Mouse (Mus musculus): ENCODE results near the gene Gdpgp1. TPM values are rescaled to one million over a fixed set of nuclear protein-coding genes. Genes with fewer than 3 reads are reported as not detected.

Gdpgp1 gene
- 2.3 and 3.4 TPM in 2 replicates for polyA plus RNA-seq (2012; rRNA removed)

DNA sequence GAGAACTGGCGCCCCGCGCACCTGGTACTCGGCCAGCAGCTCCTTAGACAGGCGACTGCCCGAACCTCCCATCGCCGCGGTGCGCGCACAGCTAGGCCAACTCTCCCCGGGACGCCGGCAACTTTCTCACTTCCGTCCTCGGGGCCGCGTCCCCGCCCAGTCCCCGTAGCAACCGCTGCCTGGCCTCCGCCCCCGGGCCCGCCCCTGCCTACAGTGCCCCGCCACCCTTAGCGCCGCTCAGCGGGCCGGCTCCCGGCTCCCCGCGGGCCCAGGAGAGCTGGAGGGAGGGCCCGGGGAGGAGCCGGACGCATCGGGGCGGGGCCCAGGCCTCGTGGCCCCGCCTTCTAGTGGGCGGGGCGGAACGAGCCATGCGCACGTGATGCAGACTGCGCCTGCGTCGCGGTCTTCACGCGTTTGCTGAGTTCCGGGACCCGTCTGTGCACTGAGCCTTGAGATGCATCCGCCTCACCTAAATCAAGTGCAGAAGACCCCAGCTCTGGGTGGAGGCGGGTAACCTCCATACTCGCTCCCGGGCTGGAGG, at the start of gene Gdpgp1, which contains the start of gene Cib1:
Gdpgp1 (plus strand) TSS at position 377 of the 541 bp plus-strand sequence.
Cib1 (minus strand) TSS at position 325 of the 541 bp plus-strand sequence.
- peak; percentile 98 for DNase-seq (ENCODE audit: low read depth)
- TF ChIP-seq POLR2A (IDR thresholded peaks at IDR 0.05; ENCODE audit: borderline replicate concordance, extremely low read depth, insufficient read depth, insufficient read length, poor library complexity, severe bottlenecking), result peak; percentile 46; the same call in 1 of the 2 replicates
- TF ChIP-seq CTCF (IDR thresholded peaks at IDR 0.05; ENCODE audit: borderline replicate concordance, extremely low read depth, insufficient read depth, insufficient read length), result no peak

DNA sequence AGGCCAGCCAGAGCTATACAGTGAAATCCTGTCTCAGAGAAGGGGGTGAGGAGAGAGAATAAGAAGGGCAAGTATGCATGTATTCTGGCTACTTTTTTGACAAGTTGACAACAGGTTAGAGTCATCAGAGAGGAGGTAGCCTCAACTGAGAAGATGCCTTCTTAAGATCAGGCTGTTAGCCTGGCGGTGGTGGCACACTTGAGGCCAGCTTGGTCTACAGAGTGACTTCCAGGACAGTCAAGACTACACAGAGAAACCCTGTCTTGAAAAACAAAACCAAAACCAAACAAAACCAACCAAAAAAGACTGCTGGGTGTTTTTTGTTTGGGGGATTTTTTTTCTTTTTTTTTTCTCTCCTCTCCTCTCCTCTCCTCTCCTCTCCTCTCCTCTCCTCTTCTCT, 49.2 kb upstream of the Gdpgp1 start:
- TF ChIP-seq CTCF (IDR thresholded peaks at IDR 0.05; ENCODE audit: borderline replicate concordance, extremely low read depth, insufficient read depth, insufficient read length) (no peak), POLR2A (IDR thresholded peaks at IDR 0.05; ENCODE audit: borderline replicate concordance, extremely low read depth, insufficient read depth, insufficient read length, poor library complexity, severe bottlenecking) (no peak)
- DNase-seq (ENCODE audit: low read depth), result no peak

DNA sequence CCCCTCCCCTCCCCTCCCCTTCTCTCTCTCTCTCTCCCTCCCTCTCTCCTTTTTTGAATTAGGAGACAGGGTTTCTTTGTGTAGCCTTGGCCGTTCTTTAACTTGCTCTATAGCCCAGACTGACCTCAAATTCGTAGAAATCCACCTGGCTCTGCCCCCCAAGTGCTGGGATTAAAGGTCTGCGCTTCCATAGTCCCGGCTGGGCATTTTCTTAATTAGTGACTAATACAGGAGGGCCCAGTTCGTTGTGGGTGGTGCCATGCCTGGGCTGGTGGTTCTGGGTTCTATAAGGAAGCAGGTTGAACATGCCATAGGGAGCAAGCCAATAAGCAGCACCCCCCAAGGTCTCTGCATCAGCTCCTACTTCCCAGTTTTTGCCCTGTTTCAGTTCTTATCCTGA, 48.7 kb upstream of the Gdpgp1 start:
- TF ChIP-seq POLR2A (IDR thresholded peaks at IDR 0.05; ENCODE audit: borderline replicate concordance, extremely low read depth, insufficient read depth, insufficient read length, poor library complexity, severe bottlenecking), result no peak
- no peak for TF ChIP-seq CTCF (IDR thresholded peaks at IDR 0.05; ENCODE audit: borderline replicate concordance, extremely low read depth, insufficient read depth, insufficient read length)
- DNase-seq (ENCODE audit: low read depth), result no peak

DNA sequence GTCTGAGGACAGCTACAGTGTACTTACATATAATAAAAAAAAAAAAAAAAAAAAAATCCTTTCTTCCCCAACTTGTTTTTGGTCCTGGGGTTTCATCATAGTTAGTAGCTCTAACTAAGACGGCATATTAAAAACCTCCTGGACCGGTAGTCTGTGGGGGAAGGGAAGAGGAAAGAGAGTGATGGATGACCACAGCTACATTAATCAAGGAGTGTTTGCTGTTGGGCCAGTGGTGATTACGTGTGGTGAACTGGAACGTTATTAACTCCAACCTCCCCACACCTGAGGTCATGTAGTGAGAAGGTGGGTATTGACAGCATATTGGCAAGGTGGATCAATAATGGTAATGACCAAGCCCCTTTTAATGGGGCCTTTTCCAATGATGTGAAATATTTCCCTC, 48.1 kb upstream of the Gdpgp1 start:
- TF ChIP-seq POLR2A (IDR thresholded peaks at IDR 0.05; ENCODE audit: borderline replicate concordance, extremely low read depth, insufficient read depth, insufficient read length, poor library complexity, severe bottlenecking), result no peak
- no peak for TF ChIP-seq CTCF (IDR thresholded peaks at IDR 0.05; ENCODE audit: borderline replicate concordance, extremely low read depth, insufficient read depth, insufficient read length)
- DNase-seq (ENCODE audit: low read depth), result no peak

DNA sequence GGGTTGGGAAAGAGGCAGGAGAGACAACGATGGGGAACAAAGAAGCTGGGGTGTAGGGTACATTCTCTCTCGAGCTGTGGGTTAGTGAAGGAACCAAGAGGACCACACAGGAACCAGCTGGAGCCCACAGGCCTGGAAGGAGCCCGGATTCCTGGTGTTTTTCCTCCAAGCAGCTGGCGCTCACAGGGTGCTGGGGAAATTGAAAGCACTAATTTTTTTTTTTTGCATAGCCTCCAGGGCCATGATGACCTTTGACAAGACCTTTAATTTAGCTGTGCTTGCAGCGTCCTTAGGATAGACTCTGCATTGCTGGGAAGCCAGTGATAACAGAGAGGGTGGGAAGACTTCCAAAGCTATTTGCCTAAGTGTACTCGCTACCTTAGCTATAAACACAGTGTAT, 47.7 kb upstream of the Gdpgp1 start:
- no peak for DNase-seq (ENCODE audit: low read depth)
- no peak for TF ChIP-seq CTCF (IDR thresholded peaks at IDR 0.05; ENCODE audit: borderline replicate concordance, extremely low read depth, insufficient read depth, insufficient read length)
- TF ChIP-seq POLR2A (IDR thresholded peaks at IDR 0.05; ENCODE audit: borderline replicate concordance, extremely low read depth, insufficient read depth, insufficient read length, poor library complexity, severe bottlenecking), result no peak

DNA sequence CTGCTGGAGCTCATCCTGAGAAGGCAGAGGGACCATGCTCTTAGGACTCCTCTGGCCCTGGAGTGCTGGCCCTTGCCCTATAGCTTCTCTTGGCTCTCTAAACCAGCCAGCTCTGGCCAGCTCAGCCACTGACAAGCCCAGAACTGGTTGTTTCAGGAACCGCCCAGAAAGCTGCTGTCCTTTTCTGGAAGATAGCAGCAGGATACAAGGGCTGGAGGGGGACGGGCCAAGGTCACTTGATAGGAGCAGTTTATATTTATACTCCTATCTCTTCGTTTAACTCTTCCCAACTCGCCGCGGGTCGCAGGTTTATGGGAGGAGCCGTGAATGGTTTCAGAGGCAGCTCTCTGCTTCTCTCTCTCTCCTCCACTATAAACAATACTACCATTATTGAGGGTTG, 46.6 kb upstream of the Gdpgp1 start:
- no peak for TF ChIP-seq CTCF (IDR thresholded peaks at IDR 0.05; ENCODE audit: borderline replicate concordance, extremely low read depth, insufficient read depth, insufficient read length)
- TF ChIP-seq POLR2A (IDR thresholded peaks at IDR 0.05; ENCODE audit: borderline replicate concordance, extremely low read depth, insufficient read depth, insufficient read length, poor library complexity, severe bottlenecking), result no peak
- DNase-seq (ENCODE audit: low read depth), result peak; percentile 50

DNA sequence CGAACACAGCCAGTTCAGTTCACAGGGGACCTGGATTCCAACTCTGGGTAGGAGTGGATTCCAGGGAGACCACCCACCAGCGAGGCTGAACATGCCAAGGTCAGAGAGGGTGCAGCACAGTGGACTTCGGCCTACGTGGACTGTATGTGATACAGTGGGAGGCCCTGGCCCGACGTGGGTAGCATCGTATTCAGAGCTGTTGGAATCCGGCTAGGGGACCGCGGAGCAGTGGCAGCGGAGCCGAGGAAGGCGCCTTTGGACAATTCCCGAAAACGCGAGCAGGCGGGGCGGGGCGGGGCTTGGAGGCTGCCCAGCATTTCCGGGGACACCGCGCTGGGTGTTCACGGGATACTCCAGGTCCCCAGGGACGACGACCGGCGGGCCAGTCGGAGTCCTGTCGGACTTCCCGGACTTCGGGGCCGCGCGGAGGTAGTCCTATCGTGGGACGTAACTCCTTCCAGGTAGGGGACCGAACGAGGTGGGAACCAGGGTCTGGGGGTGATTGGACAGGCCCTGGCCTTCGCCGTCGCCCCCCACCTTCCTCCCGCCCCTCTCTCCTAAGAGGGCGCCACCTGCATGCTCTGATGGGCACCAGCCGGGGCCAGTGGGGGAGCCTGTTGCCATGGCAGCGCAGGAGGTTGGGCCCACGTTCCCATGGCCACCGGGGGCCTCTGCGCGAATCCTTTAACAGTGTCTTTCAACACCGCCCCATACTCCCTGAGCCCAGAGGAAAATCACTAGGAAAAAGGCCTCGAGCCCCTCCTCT, 46.0 kb upstream of the Gdpgp1 start, which contains the start of gene Sema4b:
Sema4b (plus strand) TSS at position 311 of the 766 bp plus-strand sequence.
- TF ChIP-seq POLR2A (IDR thresholded peaks at IDR 0.05; ENCODE audit: borderline replicate concordance, extremely low read depth, insufficient read depth, insufficient read length, poor library complexity, severe bottlenecking), result no peak
- TF ChIP-seq CTCF (IDR thresholded peaks at IDR 0.05; ENCODE audit: borderline replicate concordance, extremely low read depth, insufficient read depth, insufficient read length), result no peak
- peak; percentile 98 for DNase-seq (ENCODE audit: low read depth)

DNA sequence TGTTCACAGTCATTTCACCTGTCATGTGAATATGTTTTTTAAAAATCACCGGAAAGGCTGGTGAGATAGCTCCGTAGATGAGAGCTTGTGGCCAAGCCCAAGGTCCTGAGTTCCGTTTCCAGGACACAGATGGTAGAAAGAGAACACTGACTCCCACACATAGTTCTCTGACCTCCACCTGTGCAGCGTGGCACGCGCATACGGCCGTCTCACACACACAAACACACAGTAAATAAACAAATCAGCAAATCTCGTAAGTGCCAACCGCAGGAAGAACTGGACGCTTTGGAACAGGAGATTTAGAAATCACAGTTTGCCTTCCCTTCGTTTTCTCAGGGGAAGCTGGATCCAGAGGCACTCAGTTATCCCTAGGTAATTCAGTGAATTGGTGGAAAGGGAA, 45.2 kb upstream of the Gdpgp1 start:
- no peak for DNase-seq (ENCODE audit: low read depth)
- TF ChIP-seq CTCF (IDR thresholded peaks at IDR 0.05; ENCODE audit: borderline replicate concordance, extremely low read depth, insufficient read depth, insufficient read length) (no peak), POLR2A (IDR thresholded peaks at IDR 0.05; ENCODE audit: borderline replicate concordance, extremely low read depth, insufficient read depth, insufficient read length, poor library complexity, severe bottlenecking) (no peak)

DNA sequence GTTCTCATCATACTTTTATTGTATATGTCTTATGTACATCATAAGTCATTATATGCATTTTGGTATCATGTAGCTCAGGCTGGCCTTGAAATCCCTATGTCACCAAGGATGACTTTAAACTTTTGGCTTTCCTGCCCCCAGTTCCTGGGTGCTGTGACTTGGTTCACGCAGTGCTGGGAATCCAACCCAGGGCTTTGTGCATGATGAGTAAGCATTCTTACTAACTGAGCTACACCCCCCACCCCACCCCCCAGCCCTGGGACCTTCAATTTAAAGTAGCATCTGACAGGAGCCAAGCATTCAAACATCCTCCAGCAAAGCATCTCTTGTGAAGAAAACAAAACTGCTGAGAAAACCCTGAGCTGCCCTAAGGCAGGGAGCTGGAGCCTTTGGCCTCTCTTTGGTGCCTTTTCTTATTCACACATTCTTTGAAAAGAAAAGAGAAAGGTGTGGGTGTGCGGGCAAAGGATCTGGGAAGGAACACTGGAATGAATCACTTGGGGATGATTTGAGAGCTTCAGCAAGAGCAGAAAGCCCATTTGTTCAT, 44.0 kb upstream of the Gdpgp1 start:
- no peak for DNase-seq (ENCODE audit: low read depth)
- TF ChIP-seq CTCF (IDR thresholded peaks at IDR 0.05; ENCODE audit: borderline replicate concordance, extremely low read depth, insufficient read depth, insufficient read length) (no peak), POLR2A (IDR thresholded peaks at IDR 0.05; ENCODE audit: borderline replicate concordance, extremely low read depth, insufficient read depth, insufficient read length, poor library complexity, severe bottlenecking) (no peak)

DNA sequence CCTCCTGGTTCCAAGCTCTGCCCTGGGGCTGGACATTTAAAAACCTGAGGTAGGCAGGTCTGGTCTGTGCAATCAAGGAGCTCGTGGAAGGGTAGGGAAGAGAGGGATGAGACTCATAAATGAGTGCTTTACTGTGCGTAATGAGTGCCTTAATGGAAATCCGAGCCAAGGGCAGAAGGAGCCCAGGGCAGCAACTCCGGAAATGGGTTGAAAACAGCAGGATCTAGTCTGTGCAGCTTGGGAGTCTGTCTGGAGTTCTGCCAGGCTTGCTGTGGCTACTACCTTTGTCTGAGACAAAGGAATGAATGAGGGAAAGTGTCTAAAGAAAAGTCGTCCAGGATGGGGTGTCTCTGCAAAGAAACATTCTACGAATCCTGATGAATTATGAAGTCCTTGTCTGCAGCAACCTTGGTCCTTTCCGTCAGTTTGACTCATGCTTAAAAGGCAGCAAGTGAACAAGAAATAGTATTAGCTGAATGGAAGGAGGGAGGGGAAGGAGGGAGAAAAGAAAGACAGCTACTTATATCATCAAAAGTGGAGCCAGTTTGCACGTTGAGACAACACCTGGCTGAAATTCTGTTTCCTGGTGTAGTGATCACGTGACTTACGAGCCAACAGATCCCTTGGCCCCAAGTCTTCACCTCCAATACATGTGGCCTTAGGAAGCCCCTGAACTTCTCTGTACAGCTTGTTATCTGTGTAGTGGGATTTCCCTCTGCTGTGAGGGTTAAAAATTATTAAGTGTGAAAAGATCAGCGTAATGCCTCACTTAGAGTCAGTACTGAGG, 43.3 kb upstream of the Gdpgp1 start:
- TF ChIP-seq CTCF (IDR thresholded peaks at IDR 0.05; ENCODE audit: borderline replicate concordance, extremely low read depth, insufficient read depth, insufficient read length) (no peak), POLR2A (IDR thresholded peaks at IDR 0.05; ENCODE audit: borderline replicate concordance, extremely low read depth, insufficient read depth, insufficient read length, poor library complexity, severe bottlenecking) (no peak)
- DNase-seq (ENCODE audit: low read depth), result peak; percentile 69

DNA sequence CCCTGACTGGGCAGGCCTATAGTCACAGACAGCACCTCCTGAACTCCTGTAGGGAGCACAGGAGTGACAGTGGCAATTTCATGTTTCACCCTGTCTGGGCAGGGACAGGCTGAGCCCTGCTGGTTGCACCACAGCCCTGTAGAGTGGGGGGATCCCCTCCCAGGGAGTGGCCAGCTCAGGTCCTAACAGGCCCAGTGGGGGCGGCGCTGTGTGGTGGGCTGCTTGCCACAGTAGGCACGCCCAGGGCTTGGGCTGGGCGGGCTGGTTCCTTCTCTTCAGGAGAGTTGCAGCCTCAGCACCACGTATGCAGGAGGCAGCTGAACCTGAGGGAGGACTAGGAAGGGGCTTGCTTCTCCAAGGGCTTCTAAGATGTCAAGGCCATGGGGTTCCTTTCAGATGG, 41.2 kb upstream of the Gdpgp1 start:
- DNase-seq (ENCODE audit: low read depth), result peak; percentile 70
- TF ChIP-seq CTCF (IDR thresholded peaks at IDR 0.05; ENCODE audit: borderline replicate concordance, extremely low read depth, insufficient read depth, insufficient read length) (no peak), POLR2A (IDR thresholded peaks at IDR 0.05; ENCODE audit: borderline replicate concordance, extremely low read depth, insufficient read depth, insufficient read length, poor library complexity, severe bottlenecking) (no peak)
